Mouse (Mus musculus) adrenal gland, adult (tissue): ENCODE measurements at regions not wholly inside any gene's neighbourhood (a gene's known extent, or its start where the extent isn't known, plus 50 kb on each side); places are given as distances from the start of the nearest gene placed in this dataset.
A peak's percentile ranks its signal among the peaks of the same experiment; 100 is the strongest.

ENCODE experiments used
- DNase-seq, 2 experiments: peaks; one replicate each; pipeline ENCODE4 v3.0.0; 2022 to 2023; ENCODE audit warnings: low spot score in 1 of 2; ENCODE audit not compliant: inconsistent age in 2 of 2

DNA sequence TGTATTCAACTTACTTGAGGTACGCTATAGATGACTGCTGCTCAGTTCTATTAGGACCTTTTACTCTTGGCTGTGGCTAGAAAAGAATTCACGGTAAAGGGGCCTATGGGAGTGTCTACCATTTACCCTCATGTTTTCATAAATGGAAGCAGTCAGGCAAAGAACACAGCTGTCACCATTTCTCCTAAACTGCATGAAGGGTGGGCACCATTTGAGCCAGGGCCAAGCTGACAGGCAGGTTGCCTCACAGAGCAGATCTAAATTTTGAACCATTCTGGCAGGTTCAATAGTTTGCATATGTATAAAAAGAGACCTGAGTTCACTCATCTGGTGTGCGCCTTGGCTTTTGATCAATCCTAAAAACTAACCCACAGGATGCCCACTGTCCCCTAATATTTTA, 410.3 kb downstream of the Rwdd3 start:
- no peak for DNase-seq

DNA sequence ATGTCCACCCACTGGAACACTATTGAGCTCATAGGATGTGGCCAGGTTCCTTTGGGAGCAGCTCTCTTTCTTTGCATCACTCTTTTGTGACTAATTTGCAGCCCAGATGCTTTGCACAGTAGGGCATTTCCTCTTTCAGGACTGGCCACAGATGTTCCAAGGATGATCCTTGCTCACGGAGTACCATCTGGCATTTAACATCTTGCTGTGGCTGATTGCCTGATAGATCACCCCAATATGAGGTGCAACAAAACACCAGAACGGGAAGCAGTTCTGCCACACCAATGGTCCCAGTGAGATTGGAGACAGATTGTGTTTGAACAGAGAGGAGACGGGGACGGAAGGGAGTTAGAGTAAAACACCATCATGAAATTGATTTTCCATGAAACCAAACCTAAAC, 423.0 kb downstream of the Rwdd3 start:
- no peak for DNase-seq

DNA sequence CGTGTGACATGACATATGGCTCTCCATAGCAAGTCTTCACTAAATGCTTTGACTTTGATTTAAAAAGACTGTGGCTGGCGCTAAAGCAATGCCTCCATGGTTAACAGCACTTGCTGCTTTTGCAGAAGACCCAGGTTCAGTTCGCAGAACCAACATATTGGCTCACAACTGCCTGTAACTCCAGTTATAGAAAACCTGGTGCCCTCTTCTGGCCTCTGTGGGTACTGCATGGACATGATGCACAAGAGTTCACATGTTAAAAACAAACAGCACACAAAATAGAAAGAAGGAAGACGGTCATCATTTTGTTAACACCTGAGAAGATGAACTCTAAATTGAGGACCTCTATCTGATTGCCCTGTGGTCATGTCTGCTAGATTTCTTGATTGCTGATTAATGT, 423.8 kb downstream of the Rwdd3 start:
- DNase-seq: peak; percentile 8 to 65

DNA sequence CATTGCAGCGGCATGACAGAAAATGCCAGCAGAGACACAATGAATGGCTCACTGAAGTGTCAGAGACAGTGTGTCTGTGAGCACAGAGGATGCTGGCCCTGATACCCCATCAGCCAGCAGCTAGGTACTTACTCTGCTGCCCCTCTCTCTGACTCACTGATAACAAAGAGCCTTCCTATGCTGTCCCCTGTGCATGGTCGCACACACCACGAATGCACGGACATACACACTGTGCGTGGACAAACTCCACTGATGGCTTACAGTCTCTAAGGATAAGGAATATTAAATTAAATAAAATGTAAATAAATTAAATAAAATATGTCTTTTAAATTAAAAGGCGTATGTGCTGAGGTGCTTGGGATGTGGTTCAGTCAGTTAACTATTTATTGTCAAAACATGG, 438.2 kb downstream of the Rwdd3 start:
- DNase-seq: no peak

DNA sequence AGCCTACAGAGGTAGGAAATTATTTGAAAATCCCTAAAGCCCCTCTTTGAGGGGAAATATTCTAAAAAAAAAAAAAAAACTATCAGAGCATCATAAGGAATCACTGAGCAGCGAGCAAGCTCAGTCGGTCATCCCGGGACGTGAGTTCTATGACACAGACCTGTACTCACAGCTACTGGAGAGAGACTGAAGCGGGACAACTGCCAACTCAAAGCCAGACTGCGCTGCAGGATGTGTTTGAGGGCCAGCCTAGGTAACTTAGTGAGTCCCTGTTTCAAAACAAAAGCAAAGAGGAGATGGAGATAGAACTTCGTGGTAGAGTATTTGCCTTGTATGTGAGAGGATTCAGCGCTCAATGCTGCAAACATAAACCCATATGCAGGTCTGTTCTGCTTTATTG, 439.1 kb downstream of the Rwdd3 start:
- DNase-seq: no peak

DNA sequence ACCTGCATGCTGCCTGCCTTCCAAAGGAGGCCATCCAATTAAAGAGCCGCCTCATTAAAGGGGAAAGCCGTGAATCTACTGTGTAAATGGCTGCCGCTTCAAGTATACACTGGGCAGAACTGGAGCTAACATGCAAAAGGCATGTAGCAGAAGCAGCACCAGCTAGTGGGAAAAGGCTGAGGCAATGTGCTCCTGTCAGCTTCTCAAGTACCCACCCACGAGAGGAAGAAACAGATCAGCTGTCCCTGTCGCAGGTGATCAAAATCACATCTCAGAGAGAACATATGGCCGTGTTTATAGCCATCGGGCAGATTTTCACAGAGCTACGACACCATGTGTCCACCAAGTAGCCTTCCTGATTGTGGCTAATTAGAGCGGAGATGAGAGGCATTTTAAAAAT, 440.2 kb downstream of the Rwdd3 start:
- no peak for DNase-seq

DNA sequence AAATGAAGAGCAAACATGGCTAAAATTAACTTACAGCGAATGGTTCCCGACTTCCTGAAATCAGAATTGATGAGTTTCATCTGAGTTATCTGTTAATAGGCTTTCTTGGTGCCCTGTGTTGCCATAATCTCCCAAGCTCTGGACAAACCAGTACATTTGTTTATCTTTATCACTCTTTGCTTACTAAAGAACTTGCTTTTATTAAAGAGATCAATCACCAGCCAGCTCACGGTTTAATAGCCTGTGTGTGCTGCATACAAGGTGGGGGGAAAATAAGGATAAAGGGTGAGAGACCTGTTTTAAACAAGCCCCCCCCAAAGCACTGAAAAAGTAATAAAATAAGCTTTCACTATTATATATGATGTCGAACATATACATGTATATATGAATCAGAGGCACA, 441.3 kb downstream of the Rwdd3 start:
- no peak for DNase-seq

DNA sequence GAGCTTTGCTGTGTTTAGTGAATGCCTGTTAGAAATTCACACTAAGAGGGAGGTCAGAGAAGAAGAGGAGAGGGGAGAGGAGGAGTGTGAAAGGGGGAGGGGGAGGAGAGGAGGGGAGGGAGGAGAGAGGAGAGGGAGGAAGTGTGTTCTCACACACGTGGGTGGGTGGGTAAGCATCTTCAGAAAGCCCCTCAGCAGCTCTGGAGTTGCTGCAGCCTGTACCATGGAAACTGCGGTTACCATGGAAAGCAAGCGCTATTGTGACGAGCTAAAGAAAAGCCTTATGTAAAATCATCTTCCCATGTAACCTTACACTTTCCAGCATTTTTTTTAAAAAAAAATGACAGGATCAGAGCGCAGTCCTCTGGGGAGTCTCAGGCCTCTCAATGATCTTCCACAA, 441.8 kb downstream of the Rwdd3 start:
- no peak for DNase-seq

DNA sequence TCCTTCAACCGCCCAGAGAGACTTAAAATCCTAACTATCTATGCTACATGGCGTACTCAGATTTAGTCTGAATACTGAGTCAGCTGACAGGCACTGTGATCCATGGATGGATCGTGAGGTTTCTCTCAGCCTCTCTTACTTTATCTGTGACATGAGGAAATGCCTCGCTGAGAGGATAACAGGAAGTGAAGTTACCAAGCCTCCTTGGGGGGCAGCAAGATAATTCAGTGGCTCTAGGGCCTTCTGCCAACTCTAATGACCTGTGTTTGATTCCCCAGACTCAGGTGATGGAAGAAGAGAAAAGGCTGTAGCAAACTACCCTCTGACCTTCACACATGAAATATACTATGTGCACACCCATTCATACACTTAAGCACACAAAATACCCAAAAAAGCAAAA, 486.3 kb downstream of the Rwdd3 start:
- no peak for DNase-seq

DNA sequence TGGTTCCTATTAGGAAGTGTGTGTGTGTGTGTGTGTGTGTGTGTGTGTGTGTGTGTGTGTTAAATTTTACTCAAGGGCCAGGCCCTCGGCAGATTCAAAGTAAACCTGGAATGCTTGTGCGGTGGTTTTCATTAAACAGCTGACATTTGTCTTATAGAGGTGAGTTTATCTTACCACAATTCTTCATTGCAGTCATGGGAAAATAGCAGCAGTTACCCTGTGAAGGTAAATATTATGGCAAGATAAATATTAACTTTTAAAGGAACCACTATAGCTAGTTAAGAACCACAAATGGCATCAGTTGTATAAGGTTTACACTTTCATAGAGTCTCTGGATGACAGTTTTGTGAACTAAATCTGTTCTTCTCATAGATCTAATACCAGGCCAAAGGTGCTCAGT, 495.6 kb downstream of the Rwdd3 start:
- no peak for DNase-seq

DNA sequence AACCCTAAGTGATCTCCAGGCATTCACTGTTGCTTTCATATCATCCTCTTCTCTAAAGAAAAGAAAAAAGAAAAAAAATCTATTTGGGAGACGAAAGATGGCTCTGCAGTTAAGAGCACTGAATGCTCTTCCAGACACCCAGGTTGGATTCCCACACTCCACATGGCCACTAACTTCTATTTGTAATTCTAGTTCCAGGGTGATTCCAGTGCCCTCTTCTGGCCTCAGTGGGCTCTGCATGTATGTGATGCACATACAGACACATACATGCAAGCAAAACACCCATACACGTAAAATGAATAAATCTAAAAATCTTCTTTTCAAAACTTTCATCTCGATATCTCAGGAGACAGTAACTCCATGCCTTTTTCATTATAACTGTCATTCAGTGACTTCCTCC, 502.8 kb downstream of the Rwdd3 start:
- DNase-seq: no peak

DNA sequence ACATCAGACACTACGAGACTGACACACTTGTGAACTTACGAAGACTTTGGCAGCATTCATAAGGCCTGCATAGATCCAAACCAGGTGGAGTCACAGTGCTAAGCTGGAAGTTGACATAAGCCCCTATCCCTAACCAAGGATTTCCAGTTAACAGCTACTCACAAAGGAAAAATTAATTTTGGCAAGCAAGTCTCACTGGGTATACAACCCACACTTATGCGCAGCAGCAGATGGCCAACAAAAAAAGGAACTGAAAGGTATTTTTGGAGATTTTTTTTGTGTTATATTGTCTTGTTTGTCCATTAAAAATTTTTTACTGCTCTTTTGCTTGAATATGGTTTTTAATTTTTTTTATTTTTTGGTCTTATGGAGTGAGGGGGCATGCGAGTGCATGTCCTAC, 509.0 kb downstream of the Rwdd3 start:
- DNase-seq: no peak

DNA sequence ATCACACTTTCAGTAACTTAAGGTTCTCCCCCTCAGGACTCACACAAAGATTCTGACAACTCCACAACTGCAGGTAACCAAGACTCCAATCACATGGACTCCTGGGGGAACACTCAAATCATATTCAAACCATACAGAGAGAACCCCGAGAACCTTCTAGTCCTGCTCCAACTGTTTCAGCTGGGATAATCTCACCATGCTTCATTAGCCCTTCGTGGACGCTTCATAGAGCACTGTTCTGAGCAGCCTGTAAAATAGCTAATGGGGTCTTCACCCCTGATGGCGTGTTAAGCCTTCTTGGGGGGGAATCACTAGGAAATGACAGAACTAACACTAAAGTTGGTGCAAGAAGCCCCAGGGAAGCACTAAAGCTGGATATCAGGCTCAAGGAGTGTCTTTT, 510.7 kb downstream of the Rwdd3 start:
- DNase-seq: no peak

DNA sequence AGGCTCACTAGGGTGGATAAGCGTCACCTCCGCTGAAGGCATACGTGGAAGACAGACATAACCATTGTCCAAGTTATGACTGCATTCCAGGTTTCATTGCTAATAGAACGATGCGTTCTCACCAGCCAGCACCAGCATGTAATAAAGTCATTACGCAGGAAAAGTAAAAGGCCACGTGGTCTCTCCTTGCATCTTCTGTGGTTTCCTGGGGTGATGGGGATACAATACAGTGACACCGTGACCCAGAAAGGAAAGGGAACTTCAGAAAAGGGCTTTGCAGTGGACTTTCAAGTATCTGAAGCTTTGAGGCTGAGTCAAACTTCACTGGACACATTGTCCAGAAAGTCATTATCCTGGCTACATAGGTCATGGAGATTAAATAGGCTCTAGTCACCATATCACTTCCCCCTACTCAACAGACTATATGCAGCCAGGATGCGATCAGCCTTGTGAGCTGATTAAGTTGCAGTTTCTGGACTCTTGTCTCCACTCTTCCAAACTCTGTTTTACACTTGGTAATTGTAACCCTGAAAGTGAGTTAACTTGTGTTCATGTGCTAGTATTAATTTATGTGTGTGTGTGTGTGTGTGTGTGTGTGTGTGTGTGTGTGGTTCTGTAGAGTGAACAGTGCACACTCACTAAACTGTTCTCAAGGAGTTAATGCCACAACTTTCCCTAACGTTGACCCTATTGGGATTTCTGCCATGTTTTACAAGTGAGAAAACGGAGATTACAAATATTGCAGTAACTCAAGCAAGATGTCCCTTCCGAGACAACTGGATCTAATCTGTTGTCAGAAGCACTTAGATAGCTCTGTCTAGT, 522.2 kb downstream of the Rwdd3 start:
- DNase-seq: no peak

DNA sequence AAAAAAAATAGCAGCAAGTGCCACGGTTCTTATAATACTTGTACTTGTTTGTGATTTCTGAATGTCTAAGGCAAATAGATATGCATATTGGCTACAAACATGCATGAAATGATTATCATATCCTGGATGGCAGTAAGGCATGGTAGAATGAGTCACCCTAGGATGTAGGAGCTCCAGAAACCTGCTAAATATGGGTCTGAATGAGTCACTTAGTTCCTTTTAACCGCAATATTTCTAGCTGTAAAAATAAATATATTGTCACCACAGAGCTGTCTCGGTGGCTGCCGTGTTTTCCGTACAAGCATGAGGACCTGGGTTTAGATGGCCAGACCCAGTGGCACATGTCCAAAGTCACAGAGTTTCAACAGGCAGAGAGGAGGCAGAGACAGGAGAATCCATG, 523.1 kb downstream of the Rwdd3 start:
- no peak for DNase-seq

DNA sequence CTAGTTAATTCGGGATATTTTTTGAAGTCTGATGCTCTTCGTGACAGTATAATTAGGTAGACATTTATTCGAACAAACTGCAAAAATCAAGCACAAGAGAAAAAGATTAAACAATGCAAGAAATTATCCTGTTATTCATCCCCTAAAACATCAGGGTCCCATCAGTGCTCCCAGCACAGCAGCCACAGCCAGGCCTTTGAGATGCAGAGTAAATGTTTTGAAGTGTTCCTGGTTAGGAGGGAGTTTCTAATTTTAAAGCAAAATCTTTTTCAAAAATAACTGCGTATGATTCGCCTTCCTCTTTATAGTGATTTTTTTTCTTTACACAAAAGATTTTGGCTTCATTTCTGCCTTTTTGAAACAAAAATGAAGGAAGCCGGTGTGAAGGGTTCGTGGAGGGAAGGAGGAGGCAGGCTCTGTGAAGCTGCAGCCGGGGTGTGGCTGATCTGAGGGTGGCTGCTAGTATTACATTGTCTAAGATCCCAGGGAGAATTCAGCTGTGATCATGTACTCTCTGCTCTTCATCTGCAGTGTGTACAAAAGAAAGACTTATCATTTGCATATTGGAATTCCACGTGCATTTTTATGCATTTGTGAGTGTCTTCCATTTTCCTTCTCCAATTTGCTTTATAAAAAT, 534.7 kb downstream of the Rwdd3 start:
- DNase-seq: no peak

DNA sequence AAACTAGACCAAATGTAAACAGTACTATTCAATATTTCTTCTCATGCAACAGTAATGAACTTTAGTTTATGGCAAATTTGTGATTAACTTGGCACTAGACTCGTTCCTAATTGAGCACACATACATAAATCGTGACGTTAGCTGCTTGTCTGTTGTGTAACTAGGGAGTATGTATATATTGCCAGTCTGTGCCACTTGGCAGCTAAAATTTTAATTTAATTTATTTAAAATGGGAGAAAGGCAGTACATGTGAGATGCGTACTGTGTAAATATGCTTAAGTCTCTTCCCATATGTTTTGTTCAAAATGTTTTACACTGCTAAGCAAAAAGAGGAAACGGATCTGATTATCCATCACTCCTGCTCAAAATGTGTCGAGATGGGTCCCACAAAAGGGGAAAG, 553.1 kb downstream of the Rwdd3 start:
- no peak for DNase-seq

DNA sequence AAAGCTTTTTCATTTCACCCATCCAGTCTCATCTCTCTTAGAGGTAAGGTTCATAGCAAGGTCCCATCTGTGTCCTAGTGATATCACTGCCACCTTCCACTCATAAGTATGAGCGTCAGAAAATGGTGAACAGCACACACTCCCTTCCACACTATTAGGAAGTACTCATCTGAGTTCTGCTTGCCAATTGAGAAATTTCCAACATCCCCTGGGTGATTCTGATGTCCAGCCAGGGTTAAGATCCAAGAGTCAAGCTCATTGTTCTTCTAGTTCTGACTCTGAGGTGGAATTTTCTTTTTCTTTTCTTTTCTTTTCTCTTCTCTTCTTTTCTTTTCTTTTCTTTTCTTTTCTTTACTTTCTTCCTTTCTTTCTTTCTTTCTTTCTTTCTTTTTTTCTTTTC, 577.3 kb downstream of the Rwdd3 start:
- DNase-seq: no peak

DNA sequence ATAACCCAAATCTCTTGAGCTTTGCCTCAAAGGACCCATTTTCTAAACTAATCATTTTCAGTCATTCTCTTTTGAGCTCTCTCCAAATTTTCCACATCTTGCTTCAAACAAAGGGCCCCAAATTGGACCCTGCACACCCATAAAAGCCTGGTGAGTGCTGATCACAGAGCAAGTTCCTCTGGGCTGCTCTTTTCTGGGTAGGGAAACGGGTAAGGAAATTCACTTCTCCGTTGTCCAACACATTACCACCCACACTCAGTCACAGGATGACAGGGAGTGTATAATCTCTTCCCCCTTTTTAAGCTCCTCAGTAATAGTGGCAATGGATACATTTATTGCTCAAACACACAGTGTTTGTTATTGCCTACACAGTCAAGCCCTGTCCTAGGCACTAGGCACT, 580.3 kb downstream of the Rwdd3 start:
- no peak for DNase-seq

DNA sequence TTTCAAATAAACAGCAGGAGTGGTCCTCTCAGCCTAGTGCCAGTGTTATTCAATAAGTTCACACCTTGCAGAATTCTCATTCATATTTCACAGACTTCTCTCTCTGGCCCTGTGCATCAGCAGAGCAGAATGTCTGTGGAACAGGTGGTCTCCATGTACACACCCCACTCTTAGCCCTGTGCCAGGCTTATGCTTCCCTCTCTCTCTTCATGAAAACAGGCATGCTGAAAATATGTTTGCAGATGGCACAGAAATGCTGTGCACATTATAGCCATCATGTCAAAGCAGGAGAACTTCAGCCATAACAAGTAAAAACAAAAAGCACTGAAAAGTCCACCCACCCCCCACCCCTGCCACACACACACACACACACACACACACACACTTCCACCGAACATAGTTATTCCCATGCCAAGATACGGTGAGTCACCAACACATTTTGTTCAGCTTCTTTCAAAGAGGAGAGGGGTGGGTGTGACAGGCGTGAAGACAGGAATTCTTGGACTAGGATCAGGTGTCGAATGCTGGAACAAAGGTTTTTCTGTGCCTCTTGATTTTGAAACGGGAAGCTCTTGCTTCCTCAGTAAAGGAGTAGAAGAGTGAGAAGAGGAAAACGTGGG, 600.6 kb downstream of the Rwdd3 start:
- DNase-seq: no peak

DNA sequence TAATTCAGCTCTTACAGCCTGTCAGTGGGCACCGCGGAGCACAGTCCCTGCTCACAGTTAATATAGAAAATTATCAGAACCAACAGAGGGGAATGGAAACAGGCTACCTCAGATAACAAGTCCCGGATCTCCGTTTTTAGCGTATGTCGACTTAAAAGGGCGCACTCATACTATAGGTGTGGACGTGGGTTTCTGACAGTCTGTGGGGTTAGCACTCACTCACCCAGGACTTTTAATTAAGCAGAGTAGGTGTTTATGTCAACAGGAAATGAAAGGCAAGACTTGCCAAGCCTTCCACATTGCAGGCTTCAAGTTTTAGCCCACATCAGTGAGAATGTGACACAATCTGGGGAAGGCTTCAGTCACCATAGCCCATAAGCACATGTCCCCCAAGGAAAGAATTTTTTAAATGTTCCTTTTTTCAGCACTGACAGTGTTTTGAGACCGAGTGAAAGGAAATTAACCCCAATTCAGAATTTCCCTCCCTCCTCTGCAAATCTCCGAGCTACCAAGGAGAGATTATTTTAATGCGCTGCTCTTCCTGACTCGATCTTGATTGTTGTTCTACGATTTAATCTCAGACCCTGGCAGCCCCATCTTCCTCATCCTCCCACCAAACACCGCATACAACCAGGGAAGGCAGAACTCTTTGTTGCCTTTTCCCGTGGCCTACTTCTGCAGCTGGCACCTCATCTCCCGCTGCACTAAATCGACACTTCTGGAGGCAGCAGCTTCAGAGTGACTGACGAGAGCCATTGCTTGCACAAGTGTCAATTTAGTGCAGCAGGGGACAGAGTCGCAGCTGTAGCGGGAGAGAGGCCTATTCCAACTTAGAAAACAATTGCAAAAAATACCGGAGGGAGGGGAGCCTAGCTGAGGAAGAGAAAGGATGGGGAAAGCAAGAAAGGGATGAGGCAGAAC, 629.7 kb downstream of the Rwdd3 start:
- no peak for DNase-seq
